Mouse (Mus musculus) forebrain, embryonic 14.5 days (tissue): ENCODE data around the gene Osbpl10. TPM values are rescaled to one million over a fixed set of nuclear protein-coding genes. Genes with fewer than 3 reads are reported as not detected.

ENCODE experiments used
- ATAC-seq: fragments of 200-750 bp; cut with Nextera tagmentation; 2 replicates; pipeline ENCODE4 v1.8.0; 2017; ENCODE audit warnings: mild to moderate bottlenecking, moderate library complexity
- DNase-seq: peaks from one replicate; pipeline ENCODE4 v3.0.0-alpha.2; 2015; ENCODE audit warnings: low spot score
- H3K27ac ChIP-seq: fragments of 300-500 bp; sonication (generic); 2 replicates; pipeline ENCODE4 v1.5.1; 2014; ENCODE audit warnings: low read depth, mild to moderate bottlenecking, control low read depth, low read length, moderate library complexity
- H3K27me3 ChIP-seq: fragments of 300-500 bp; sonication (generic); replicated peaks from 2 replicates; pipeline ENCODE4 v1.6.1; 2014; ENCODE audit warnings: low read length, control low read depth, mixed read lengths; ENCODE audit not compliant: control insufficient read depth, insufficient read depth
- H3K36me3 ChIP-seq: fragments of 300-500 bp; sonication (generic); 2 replicates; pipeline ENCODE4 v1.6.1; 2014; ENCODE audit warnings: low read length, control low read depth; ENCODE audit not compliant: control insufficient read depth, insufficient read depth
- H3K4me1 ChIP-seq: fragments of 300-500 bp; sonication (generic); 2 replicates; pipeline ENCODE4 v1.6.1; 2014; ENCODE audit warnings: antibody characterized with exemption, low read length, control low read depth; ENCODE audit not compliant: control insufficient read depth, insufficient read depth
- H3K4me2 ChIP-seq: fragments of 300-500 bp; sonication (generic); 2 replicates; pipeline ENCODE4 v1.6.1; 2014; ENCODE audit warnings: mild to moderate bottlenecking, control low read depth, low read length
- H3K4me3 ChIP-seq: fragments of 300-500 bp; sonication (generic); 2 replicates; pipeline ENCODE4 v1.5.1; 2014; ENCODE audit warnings: low read depth, low read length, control low read depth
- H3K9ac ChIP-seq: fragments of 300-500 bp; sonication (generic); 2 replicates; pipeline ENCODE4 v1.6.1; 2014; ENCODE audit warnings: mild to moderate bottlenecking, low read length, control low read depth, moderate library complexity
- H3K9me3 ChIP-seq: fragments of 300-500 bp; sonication (generic); replicated peaks from 2 replicates; pipeline ENCODE4 v1.6.1; 2016; ENCODE audit warnings: low read length, control low read depth, mixed read lengths; ENCODE audit not compliant: control insufficient read depth
- WGBS: fragments of 180-500 bp; shearing (Covaris S2); extraction: QIAGEN DNeasy Blood & Tissue Kit; methylation state at CpG from one replicate; pipeline ENCODE4 v1.1.7; 2014; 5-methylcytosine and 5-hydroxymethylcytosine counted together
- polyA plus RNA-seq: library from polyadenylated mRNA; unstranded; fragments of >200 nt; fragmentation: Nextera tagmentation; extraction: Ambion mirVana; gene quantifications from 2 replicates; pipeline ENCODE4 v1.2.1, GENCODE M21; 2014

Gene Osbpl10
- polyA plus RNA-seq, 1 experiment from 2014 or later: 1.4 TPM

GRCm38 (mm10) chr9:115229676-115230075 lies 251.3 kb downstream of the Osbpl10 start:
- H3K27me3 ChIP-seq: no peaks in the 10 kb centered on the region
- WGBS: 69% methylated on average over 10 of the region's 10 CpGs
- DNase-seq: no peak
- H3K36me3 ChIP-seq: no peaks in the 10 kb centered on the region
- no peaks in the 10 kb centered on the region for H3K4me1 ChIP-seq
- H3K27ac ChIP-seq: no peak overlapping the region
- no peak overlapping the region for H3K4me3 ChIP-seq
- H3K9me3 ChIP-seq: no peaks in the 10 kb centered on the region
- no peak overlapping the region for H3K4me2 ChIP-seq
- no peak overlapping the region for H3K9ac ChIP-seq
- no peak for ATAC-seq

- Histone ChIP-seq H3K4me3 (no peak overlapping the region), H3K9ac (no peak overlapping the region), H3K4me1 (no peaks in the 10 kb centered on the region), H3K27ac (no peak overlapping the region), H3K27me3 (no peaks in the 10 kb centered on the region), H3K9me3 (no peaks in the 10 kb centered on the region), H3K36me3 (no peaks in the 10 kb centered on the region), H3K4me2 (no peak overlapping the region)
- DNase-seq: no peak
- 15% methylated on average over 3 of the region's 3 CpGs for WGBS
- ATAC-seq: no peak
These were observed 251.8 kb downstream of the Osbpl10 start for GRCm38 (mm10) chr9:115230141-115230540.

DNA sequence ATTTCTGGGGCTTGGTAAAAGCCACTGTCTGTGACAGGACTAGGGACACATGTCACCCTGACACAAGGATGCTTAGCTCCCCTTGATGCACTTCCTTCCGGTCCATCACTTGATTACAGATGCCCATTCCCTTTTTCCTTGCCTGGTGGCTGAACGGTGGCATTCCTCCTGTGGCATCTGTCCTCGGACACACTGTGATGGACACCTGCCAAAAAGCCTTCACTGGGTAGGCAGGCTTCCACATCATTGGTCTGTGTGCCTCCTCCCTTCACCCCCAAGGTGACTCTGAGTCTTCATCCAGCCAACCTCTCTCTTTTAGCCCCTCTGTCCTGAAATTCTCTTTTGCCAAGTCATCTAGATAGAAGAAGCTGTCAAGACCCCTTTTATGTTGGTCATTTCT lies 253.1 kb downstream of the Osbpl10 start:
- no peak overlapping the region for H3K4me2 ChIP-seq
- H3K36me3 ChIP-seq: no peaks in the 10 kb centered on the region
- H3K4me1 ChIP-seq: no peaks in the 10 kb centered on the region
- H3K9ac ChIP-seq: no peak overlapping the region
- no peaks in the 10 kb centered on the region for H3K27me3 ChIP-seq
- DNase-seq: no peak
- H3K9me3 ChIP-seq: no peaks in the 10 kb centered on the region
- WGBS: 78% methylated on average over 3 of the region's 3 CpGs
- H3K27ac ChIP-seq: no peak overlapping the region
- no peak for ATAC-seq
- H3K4me3 ChIP-seq: no peak overlapping the region

DNA sequence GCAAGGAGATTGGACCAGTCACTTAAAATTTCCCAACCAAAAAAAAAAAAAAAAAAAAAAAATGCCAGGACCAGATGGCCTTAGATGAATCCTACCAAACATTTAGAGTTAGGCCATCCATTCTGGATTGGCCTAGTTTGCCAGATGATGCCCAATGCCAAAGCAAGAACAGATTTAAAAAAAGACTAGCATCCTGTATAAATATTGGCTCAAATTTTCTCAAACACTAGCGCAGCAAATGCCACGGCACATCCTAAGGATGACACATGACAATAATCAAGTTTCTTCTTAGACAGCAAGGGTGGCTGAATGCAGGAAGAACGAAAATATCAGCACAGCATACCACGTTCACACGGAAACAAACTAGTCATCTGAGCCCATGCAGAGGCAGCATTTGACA lies 255.4 kb downstream of the Osbpl10 start:
- Histone ChIP-seq H3K4me2 (no peak overlapping the region), H3K36me3 (no peaks in the 10 kb centered on the region), H3K9me3 (no peaks in the 10 kb centered on the region), H3K27me3 (no peaks in the 10 kb centered on the region), H3K4me3 (no peak overlapping the region), H3K27ac (no peak overlapping the region), H3K9ac (no peak overlapping the region), H3K4me1 (no peaks in the 10 kb centered on the region)
- whole genome bisulfite sequencing: 86% methylated on average over 5 of the region's 5 CpGs
- no peak for ATAC-seq
- DNase-seq: no peak

DNA sequence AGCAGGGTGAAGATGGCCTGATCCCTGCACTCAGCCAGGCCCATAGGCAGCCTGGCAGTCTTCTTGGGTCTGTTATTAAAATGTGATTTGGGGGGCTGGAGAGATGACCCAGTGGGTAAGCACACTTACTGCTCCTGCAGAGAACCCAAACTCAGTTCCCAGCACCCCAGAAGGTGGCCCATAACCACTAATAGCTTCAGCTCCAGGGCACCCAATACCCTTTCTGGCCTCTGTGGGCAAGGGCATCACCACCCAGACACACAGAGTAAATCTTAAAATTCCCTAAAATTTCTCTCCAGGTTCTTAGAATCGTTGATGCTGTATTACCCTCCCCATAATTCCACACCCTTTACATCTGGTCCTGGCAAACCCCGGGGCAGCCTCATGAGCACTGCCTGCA lies 256.2 kb downstream of the Osbpl10 start:
- Histone ChIP-seq H3K36me3 (no peaks in the 10 kb centered on the region; the same call in 1 of the 2 replicates), H3K4me2 (no peak overlapping the region), H3K4me1 (no peaks in the 10 kb centered on the region), H3K4me3 (no peak overlapping the region), H3K9me3 (no peaks in the 10 kb centered on the region), H3K9ac (no peak overlapping the region), H3K27ac (no peak overlapping the region), H3K27me3 (no peaks in the 10 kb centered on the region)
- ATAC-seq (no peak), DNase-seq (no peak)
- WGBS: 98% methylated on average over 2 of the region's 2 CpGs

DNA sequence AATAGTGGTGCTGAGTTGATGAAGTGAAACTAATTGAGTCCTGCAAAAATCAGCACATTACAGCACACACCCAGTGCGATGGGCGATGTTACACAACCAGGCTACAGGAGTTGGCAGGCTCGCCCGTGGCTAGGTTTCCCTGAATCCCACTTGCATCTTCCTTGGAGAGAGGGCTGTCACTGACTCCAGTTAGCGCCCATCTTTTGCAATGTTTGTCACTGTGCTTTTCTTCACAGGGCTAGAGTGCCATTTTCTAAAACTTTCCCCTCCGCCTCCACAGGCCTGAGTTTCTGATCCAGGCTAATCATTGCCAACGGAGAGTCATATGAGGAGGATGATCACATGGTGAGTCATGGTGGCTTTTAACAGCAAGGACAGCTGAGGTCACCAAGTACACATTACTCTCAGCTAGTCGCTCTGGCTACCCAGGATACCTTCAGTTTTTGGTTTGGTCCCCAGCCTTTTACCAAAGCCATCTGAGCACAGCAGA lies 258.0 kb downstream of the Osbpl10 start:
- Histone ChIP-seq H3K36me3 (peaks cover 16% of the 10 kb centered on the region), H3K27ac (no peak overlapping the region), H3K4me2 (no peak overlapping the region), H3K9me3 (no peaks in the 10 kb centered on the region), H3K4me3 (no peak overlapping the region), H3K4me1 (no peaks in the 10 kb centered on the region), H3K9ac (no peak overlapping the region), H3K27me3 (no peaks in the 10 kb centered on the region)
- WGBS: 88% methylated on average over 8 of the region's 8 CpGs
- ATAC-seq: no peak
- no peak for DNase-seq

DNA sequence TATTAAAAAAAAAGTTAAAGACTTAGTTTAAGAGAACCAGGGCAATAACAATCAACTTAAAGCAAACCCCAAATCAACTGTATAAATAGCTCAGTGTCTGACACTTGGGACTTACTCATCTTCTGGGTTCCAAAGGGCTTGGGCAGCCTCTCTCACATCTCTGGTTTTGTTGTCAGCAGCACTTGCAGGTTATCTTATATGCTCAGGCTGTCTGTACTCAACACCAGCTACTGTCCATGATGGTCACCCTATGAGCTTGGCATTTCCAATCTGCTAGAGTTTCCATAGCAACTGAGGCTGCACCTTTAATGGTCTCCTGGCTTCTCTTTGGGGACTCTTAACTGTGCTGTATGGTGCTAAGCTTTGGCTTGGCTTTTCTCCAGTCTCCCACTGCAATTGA lies 259.6 kb downstream of the Osbpl10 start:
- Histone ChIP-seq H3K27ac (no peak overlapping the region), H3K9ac (no peak overlapping the region), H3K36me3 (peaks cover 31% of the 10 kb centered on the region), H3K9me3 (no peaks in the 10 kb centered on the region), H3K4me1 (no peaks in the 10 kb centered on the region), H3K4me2 (no peak overlapping the region), H3K4me3 (no peak overlapping the region), H3K27me3 (no peaks in the 10 kb centered on the region)
- no peak for DNase-seq
- no peak for ATAC-seq

DNA sequence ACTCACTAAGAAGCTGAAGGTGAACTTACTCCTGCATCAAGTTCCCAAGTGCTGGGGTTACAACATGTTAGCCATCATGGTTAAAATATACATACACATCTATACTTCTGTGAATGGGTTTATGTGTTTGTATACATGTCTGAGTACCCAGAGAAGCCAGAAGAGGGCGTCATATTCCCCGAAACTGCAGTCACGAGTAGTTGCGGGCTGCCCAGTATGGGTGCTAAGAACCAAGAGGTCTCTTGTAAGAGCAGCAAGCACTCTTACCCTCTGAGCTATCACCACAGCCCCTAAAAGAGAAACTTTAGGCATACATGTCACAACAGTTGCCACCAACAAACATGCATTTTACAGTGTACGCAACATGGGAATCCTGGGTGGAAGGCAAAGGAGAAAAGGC lies 261.5 kb downstream of the Osbpl10 start:
- Histone ChIP-seq H3K9me3 (no peaks in the 10 kb centered on the region), H3K27ac (no peak overlapping the region)
- 92% methylated on average over 5 of the region's 5 CpGs for WGBS

GRCm38 (mm10) chr9:115243630-115244029 lies 265.3 kb downstream of the Osbpl10 start:
- WGBS: 86% methylated on average over 6 of the region's 6 CpGs
- no peak for ATAC-seq

More for the DNA sequence above, 261.5 kb downstream of the Osbpl10 start:
- no peak for DNase-seq
- no peak overlapping the region for H3K9ac ChIP-seq
- peaks cover 50% of the 10 kb centered on the region for H3K36me3 ChIP-seq
- H3K4me3 ChIP-seq: no peak overlapping the region
- H3K27me3 ChIP-seq: no peaks in the 10 kb centered on the region
- ATAC-seq: no peak
- H3K4me2 ChIP-seq: no peak overlapping the region
- H3K4me1 ChIP-seq: no peaks in the 10 kb centered on the region

More at GRCm38 (mm10) chr9:115243630-115244029, 265.3 kb downstream of the Osbpl10 start:
- H3K4me2 ChIP-seq: no peak overlapping the region
- H3K9me3 ChIP-seq: no peaks in the 10 kb centered on the region
- no peak overlapping the region for H3K9ac ChIP-seq
- peaks cover 83% of the 10 kb centered on the region for H3K36me3 ChIP-seq
- no peaks in the 10 kb centered on the region for H3K27me3 ChIP-seq
- H3K27ac ChIP-seq: no peak overlapping the region
- DNase-seq: no peak
- H3K4me1 ChIP-seq: no peaks in the 10 kb centered on the region
- H3K4me3 ChIP-seq: no peak overlapping the region
